Mouse (Mus musculus) right cerebral cortex, postnatal 4 days (tissue): ENCODE data around the gene Gstm4.
A peak's percentile ranks its signal among the peaks of the same experiment; 100 is the strongest.
"Not testable (repeated sequence)": the region's sequence is repeated elsewhere in the genome, so short reads cannot be mapped to it uniquely, and the experiment has no call there.

ENCODE experiments used
- DNase-seq: peaks from one replicate; pipeline ENCODE4 v3.0.0-alpha.2; 2022

Gstm4 gene

DNA sequence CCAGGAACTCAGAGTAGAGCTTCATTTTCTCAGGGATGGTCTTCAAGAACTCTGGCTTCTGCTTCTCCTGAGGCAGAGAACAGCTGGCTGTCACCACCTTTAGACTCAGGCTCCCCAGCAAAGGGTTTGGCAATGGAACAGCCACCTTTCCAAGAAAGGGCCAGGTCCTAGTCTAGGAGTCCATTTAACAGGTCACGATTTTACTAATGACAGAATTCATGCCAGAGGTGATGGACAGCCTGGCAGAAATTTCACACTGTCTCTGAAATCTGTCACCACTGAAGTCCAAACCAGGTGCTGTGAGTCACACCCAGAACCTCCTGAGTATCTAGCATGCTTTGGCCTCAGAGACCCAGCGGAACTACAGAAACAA, 29.7 kb downstream of the Gstm4 start:
- DNase-seq, result no peak

DNA sequence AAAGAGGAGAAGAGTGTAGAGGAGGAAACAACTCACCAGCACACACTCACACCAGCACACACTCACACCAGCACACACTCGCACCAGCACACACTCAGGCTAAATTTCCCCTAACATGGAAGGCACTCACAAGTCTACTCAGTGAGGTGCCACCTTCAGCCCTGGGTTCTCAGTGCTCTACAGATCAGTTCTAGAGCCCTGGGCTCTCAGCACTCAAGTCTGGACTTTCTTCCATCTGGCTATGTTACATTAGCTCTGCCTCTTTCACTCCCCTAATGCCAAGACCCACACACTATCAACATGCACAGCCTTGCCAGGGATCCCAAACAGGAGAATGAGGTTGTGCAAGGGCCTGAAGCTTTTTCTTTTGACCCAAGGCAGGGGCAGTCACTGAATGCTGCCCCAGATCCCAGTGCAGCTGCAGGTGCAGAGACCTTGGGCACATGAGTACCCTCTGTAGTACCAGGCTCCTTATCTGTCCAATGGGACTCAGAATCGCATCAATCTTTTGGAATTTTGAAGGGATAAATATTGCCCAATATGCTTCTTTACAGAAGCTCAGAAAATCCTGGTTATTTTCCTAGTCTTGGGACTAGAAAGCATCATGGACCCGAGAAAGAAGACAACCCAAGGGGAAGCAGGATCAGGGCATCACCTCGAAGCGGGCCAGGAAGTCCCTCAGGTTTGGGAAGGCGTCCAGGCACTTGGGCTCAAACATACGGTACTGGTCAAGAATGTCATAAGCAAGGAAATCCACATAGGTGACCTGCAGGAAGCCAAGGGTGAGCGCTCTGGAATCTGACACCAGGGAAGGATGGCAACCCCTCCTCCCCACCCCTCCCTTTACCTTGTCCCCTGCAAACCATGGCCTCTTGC, 30.4 kb downstream of the Gstm4 start:
- no peak for DNase-seq

DNA sequence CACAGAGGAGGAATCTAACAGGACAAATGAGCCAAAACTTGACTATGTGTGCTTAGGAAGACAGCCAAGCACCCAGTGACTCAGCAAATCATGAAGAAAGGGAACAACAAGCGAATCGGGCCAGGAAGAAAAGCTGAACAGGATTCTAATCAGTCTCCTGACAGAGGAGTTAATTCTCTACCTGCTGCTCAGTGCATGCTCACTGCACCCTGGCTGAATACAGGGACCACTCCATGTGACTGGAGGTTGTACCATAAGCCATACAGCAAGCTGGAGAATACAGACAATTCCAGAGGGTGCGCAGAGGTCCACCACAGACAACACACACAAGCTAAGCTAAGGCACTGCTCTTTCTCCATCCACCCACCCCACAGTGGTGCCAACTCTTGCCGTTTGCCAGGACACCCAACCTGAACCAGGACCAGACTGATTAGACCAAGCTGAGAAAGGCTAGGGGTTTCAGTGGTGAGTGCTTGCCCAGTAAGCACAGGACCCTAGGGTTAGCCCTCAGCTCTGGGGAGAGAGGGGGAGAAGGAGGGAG, 31.3 kb downstream of the Gstm4 start:
- DNase-seq, result no peak

DNA sequence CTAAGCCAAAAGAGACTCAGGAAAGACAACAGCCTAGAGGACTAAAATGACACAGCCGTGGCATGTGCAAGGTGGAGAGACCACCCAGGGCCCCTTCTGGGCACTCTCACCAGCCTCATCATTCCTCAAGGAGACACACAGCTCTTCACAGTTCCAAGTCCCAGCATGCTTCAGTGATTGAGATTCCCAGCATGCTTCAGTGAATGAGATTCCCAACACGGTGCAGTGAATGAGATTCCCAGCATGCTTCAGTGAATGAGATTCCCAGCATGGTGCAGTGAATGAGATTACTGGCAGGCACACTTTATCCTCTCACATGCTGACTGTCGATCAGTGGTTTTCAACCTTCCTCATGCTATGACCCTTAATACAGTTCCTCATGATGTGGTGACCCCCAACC, 33.1 kb downstream of the Gstm4 start:
- DNase-seq, result no peak

DNA sequence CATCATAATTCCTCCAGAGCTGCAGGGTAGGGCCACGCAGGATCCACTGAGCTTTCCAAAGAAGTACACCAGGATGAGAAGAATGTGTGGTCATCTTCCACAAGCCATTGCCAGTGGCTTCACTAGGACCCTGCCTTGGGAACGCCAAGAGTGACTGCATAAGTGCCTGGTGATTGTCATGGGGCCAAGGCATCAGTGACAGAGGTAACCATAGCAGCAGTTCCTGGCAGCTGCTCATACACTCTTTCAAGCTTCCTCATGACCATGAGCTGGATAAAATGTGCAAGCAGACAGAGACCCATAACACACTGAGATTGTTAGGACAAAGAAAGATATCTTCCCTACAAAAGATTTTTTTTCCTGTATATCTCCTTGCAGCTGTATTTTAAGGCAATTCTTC, 34.4 kb downstream of the Gstm4 start:
- peak; percentile 40 for DNase-seq

DNA sequence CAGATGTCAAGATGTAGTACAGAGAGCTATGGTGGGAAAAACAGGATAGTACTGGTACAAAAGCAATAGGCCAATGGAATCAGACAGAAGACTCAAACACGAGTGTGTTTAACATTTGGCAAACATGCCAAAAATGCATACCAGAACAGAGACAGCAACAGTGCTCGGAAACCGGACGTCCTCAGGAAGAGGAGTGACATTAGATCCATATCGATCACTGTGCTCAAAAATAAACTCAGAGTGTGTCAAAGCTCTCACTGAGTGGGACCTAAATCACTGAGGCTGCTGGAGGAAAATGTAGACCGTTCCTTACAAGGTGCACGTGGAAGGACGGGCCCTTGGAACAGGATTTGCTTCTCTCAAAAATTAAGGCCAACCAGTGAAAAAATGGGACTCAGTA, 42.7 kb downstream of the Gstm4 start:
- DNase-seq, result no peak

DNA sequence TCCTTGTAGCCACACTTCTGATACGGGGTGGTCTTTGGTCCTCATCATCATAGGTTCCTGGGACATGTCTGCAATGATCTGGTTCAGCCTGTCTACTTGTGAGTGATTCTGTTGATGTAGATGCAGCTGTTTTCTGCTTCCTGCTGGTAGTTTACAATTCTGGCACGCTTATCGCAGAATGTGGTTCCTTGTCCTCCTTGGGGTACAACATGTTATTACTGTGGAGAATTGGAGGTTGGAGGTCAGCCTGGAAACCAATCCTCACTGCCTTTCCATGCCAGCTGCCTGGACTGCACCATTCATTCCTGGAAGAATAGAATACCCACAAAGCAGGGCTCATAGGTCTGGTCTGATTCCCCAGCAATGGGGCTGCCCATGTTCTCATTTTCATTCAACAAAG, 45.2 kb downstream of the Gstm4 start:
- DNase-seq, result no peak

DNA sequence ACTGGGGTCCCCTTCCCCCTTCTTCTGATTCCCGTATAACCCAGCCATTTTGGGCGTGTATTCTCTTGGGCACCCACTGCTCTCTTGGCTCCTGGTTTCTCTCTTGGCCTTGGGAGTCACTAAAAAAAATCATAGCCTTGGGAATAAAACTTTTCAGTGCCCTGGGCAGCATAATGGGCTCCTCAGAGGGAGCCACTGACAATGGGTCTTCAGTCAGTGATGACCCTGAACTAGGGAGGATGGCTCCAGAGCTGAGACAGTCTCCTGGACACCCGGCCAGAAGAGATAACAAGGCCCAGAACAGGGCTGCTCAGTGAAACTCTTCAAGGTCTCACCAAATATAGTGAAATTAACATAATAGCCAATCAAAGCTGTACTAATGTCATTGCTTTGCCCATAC, 46.1 kb downstream of the Gstm4 start:
- no peak for DNase-seq

DNA sequence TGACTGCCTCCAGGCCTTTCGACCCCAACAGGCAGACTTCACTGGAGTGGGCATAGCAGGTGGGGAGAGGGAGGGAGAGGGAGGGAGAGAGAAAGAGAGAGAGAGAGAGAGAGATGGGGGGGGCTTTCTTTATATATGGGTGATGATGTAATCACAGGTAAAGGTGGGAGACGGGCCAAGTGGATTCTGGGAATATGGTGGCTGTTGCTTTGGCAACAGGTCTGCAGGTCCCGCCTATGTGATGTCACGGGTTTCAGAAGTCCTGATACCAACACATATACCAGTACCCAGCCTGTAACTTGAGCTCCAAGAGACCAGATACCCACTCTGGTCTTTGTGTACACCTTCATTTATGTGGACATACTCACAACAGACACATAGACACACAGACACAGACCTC, 48.1 kb downstream of the Gstm4 start:
- DNase-seq, result no peak

DNA sequence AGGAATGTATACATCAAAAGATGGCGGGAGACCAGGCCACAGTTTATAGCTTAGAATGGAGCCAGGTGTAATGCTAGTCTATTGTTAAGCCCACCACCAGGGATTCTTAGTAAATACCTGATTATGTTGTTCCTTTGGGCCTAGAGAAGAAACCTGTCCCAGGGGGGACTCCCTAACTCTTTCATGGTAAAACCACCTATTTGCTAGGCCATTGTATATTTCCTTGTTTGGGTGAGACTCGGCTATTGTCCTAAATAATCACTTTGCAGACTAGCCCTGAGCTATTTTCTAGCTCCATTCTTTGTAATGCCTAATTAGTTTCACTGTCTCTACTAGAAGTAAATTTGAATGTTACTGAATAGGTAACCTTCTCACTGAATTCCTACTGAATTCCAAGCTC, 48.7 kb downstream of the Gstm4 start:
- DNase-seq, result not testable (repeated sequence)
